Mouse (Mus musculus): ENCODE data around the gene Lix1l. TPM values are rescaled to one million over a fixed set of nuclear protein-coding genes. Genes with fewer than 3 reads are reported as not detected.

Gene Lix1l
- polyA plus RNA-seq, 1 experiment from 2014 or later = 5.6 TPM

DNA sequence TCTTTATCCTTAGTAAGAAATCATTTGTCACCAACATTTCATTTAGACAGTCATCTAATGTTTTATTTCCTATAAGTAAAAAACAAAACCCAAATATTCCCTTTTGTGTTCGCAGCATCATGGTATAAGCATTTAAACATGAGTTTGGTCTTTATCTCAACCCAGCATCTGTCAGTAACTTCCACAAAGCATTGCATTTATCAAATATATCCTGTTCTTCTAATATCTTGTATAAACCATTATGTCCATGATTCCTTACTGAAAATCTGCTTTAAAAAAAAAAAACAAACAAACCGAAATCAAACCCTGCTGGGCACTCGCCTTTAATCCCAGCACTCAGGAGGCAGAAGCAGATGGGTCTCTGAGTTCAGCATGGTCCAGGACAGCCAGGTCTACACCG lies 5.7 kb downstream of the Lix1l start:
- 90% methylated on average over 4 of the region's 4 CpGs for WGBS

DNA sequence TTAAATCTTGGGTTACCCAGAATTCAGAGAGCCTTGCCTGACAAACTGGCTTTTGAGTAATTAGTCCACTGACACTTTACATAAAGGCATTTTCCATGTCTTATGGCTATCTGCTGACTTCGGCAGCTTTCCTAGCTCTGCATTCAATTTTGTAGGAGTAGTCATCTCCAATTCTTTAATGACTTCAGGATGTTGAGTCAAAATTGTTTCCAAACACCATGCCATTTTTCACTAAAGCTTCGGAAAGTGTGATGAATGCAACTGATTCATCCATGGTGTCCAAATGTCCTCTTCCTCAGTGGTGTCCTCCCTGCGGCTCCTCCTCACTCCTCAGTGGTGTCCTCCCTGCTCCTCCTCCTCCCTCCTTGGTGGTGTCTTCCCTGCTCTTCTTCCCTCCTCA lies 17.0 kb downstream of the Lix1l start:
- Histone ChIP-seq H3K27me3 (replicated peaks) (no peaks in the 10 kb centered on the region), H3K36me3 (peaks cover 61% of the 10 kb centered on the region), H3K4me1 (no peaks in the 10 kb centered on the region), H3K4me2 (no peak overlapping the region), H3K27ac (replicated peaks) (no peak overlapping the region), H3K9me3 (replicated peaks) (no peaks in the 10 kb centered on the region), H3K9ac (replicated peaks) (no peak overlapping the region), H3K4me3 (replicated peaks) (no peak overlapping the region)
- ATAC-seq (ENCODE audit: low FRiP score) = no peak
- 92% methylated on average over 3 of the region's 3 CpGs for WGBS

More for the DNA sequence above, 5.7 kb downstream of the Lix1l start:
- ATAC-seq (ENCODE audit: low FRiP score) = no peak
- Histone ChIP-seq H3K27ac (replicated peaks) (no peak overlapping the region), H3K4me2 (no peak overlapping the region), H3K4me1 (peaks cover 51% of the 10 kb centered on the region), H3K4me3 (replicated peaks) (no peak overlapping the region), H3K9me3 (replicated peaks) (no peaks in the 10 kb centered on the region), H3K9ac (replicated peaks) (no peak overlapping the region), H3K27me3 (replicated peaks) (no peaks in the 10 kb centered on the region), H3K36me3 (no peaks in the 10 kb centered on the region)

DNA sequence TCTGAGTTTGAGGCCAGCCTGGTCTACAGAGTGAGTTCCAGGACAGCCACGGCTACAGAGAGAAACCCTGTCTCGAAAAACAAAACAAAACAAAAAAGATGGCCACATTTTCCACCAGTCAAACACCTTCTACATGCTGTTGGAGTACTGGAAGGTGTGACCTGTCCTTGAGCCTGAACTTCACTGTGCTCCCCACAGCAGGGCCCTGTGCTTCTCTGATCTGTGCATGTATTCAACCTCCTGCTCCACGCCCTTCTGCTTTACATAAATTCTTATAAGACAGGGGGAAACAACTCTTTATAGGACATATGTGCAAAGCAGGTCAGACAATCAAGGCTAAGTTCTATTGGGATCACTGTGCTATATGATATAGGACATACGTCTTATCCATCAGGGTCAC lies 22.3 kb downstream of the Lix1l start:
- no peaks in the 10 kb centered on the region for H3K4me1 ChIP-seq
- no peaks in the 10 kb centered on the region for H3K27me3 ChIP-seq (replicated peaks)
- no peak overlapping the region for H3K4me2 ChIP-seq
- WGBS = 93% methylated on average over 4 of the region's 4 CpGs
- no peak overlapping the region for H3K9ac ChIP-seq (replicated peaks)
- no peak overlapping the region for H3K27ac ChIP-seq (replicated peaks)
- no peak overlapping the region for H3K4me3 ChIP-seq (replicated peaks)
- H3K36me3 ChIP-seq = peaks cover 57% of the 10 kb centered on the region
- no peak for ATAC-seq (ENCODE audit: low FRiP score)
- no peaks in the 10 kb centered on the region for H3K9me3 ChIP-seq (replicated peaks)

DNA sequence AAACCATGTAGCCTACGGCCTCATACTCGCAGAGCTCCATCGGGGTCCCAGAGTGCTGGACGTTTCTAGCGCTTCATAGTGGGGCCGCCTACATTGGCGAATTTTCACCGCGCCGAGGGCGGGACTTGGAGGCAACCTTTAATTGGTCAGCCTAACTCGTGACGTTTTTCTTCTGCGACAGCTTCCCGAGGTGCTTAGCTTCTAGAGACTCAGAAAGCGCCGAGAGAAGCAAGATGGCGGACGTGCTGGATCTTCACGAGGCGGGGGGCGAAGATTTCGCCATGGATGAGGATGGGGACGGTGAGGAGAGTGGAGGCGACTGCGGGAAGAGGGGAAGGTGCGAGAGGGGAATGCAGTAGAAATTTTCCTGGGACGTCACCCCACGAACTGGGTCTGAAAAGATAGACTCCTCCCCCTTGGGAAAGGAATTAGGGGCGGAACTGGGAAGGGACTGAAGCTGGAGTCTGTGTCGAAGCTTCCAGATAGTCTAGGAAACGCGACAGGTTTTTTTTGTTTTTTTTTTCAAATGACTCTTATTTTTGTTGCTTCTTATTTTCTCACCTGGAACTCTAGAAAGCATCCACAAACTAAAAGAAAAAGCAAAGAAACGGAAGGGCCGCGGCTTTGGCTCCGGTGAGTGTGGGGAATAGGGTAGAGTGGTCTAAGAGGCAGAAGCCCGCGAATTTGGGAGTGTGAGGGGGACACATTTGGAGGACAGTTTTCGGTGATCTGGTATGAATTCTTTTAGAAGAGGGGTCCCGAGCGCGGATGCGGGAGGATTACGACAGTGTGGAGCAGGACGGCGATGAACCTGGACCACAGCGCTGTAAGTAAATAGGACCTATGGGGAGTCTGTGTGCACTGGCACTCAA lies 29.0 kb downstream of the Lix1l start, which contains the start of gene Rbm8a:
TSS of gene Rbm8a (plus strand) at position 205 of the 872 bp plus-strand sequence.
- H3K9ac ChIP-seq (replicated peaks) = peak within 1 kb of the TSS; percentile 69
- peak within 1 kb of the TSS; percentile 87 for H3K4me2 ChIP-seq
- H3K27ac ChIP-seq (replicated peaks) = peak within 1 kb of the TSS; percentile 81
- peaks cover 27% of the 10 kb centered on the region for H3K4me1 ChIP-seq
- peak within 1 kb of the TSS; percentile 58 for H3K4me3 ChIP-seq (replicated peaks)
- peaks cover 32% of the 10 kb centered on the region for H3K36me3 ChIP-seq
- H3K27me3 ChIP-seq (replicated peaks) = no peaks in the 10 kb centered on the region
- under 1% methylated on average over 48 of the region's 48 CpGs for WGBS
- no peaks in the 10 kb centered on the region for H3K9me3 ChIP-seq (replicated peaks)
- peak; percentile 93 for ATAC-seq (ENCODE audit: low FRiP score)

DNA sequence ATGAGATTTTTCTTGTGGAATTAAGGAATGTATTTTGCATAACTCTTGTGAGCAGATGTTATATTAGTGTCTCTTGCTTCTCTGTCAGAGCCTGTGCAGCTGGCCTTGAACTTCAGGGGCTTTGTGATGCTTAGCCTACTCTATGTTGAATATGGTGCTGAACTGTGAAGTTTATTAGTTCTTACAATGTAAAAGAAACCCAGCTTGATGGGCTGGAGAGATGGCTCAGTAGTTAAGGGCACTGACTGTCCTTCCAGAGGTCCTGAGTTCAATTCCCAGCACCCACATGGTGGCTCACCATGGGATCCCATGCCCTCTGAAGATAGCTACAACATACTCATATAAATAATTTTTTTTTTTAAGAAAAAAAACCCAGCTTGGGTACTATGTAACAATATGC lies 31.1 kb downstream of the Lix1l start:
- Histone ChIP-seq H3K4me1 (peaks cover 42% of the 10 kb centered on the region), H3K27ac (replicated peaks) (no peak overlapping the region), H3K9me3 (replicated peaks) (no peaks in the 10 kb centered on the region), H3K9ac (replicated peaks) (no peak overlapping the region), H3K4me3 (replicated peaks) (no peak overlapping the region), H3K27me3 (replicated peaks) (no peaks in the 10 kb centered on the region), H3K4me2 (no peak overlapping the region), H3K36me3 (peaks cover 22% of the 10 kb centered on the region)
- ATAC-seq (ENCODE audit: low FRiP score) = no peak

DNA sequence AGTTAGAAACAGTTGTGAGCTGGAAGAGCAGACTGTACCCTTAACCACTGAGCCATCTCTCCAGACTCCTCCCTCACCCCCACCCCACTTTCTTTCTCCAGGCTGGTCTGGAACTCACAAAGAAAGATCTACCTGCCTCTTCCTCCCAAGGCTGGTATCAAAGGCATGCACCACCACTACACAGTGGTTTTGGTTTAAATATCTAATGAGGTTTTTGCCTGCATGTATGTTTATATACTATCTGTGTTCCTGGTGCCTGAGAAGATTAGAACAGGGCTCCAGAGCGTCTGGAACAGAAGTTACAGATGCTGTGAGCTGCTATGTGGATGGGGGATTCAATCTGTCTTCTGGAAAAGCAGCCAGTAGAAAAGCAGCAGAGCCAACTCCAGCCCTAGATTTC lies 33.1 kb downstream of the Lix1l start:
- Histone ChIP-seq H3K27ac (replicated peaks) (no peak overlapping the region), H3K9me3 (replicated peaks) (no peaks in the 10 kb centered on the region), H3K4me1 (peaks cover 46% of the 10 kb centered on the region), H3K27me3 (replicated peaks) (no peaks in the 10 kb centered on the region), H3K9ac (replicated peaks) (no peak overlapping the region), H3K36me3 (peaks cover 27% of the 10 kb centered on the region), H3K4me2 (no peak overlapping the region), H3K4me3 (replicated peaks) (no peak overlapping the region)
- ATAC-seq (ENCODE audit: low FRiP score) = no peak
- WGBS = 84% methylated on average over 1 of the region's 1 CpGs

DNA sequence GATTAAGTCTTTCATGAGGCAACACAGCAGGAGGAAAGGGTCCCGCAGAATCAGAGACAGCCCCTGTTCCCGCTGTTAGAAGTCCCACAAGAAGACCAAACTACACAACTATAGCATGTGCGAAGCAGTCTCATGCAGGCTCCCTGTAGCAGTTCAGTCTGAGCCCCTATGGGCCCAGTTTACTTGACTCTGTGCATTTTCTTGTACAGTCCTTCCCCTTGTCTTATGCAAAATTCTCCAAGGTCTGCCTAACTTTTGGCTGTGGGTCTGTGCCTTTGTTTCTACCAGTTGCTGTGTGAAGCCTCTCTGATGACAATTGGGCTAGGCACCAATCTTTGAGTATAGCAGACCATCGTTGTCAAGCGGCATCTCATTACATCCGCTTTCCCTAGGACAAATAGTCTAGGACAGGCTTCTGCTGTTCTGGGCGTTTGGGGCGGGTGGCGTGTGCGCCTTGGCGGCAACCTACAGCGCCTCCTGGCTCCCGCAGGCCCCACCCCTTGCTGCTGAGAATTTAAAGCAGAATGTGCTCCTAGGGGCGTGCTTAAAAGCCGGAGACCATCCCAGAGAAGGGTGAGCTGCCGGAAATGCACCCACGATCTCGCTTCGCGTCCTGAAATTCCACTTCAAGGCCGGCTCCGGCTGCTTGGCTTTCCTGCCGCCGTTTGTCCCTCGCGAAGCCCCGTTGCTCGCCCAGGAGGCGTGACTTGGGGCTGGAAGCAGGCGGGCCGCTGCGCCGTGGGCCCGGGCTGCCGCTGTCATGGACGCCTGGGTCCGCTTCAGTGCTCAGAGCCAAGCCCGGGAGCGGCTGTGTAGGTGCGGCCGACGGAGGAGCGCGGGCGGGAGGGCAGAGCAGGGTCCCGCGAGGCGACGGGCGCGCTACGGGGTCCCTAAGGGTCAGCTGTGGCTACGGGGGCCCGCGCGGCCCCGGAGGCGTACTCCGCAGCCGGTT lies 34.3 kb downstream of the Lix1l start, which contains the start of the genes Pex11b and Gm42957:
TSS of gene Pex11b (plus strand) at position 449 of the 952 bp plus-strand sequence.
TSS of gene Gm42957 (plus strand) at position 547 of the 952 bp plus-strand sequence.
- peaks cover 38% of the 10 kb centered on the region for H3K36me3 ChIP-seq
- H3K4me2 ChIP-seq = peak within 1 kb of the TSS; percentile 71
- H3K4me1 ChIP-seq = peaks cover 41% of the 10 kb centered on the region
- ATAC-seq (ENCODE audit: low FRiP score) = peak; percentile 83
- H3K9me3 ChIP-seq (replicated peaks) = no peaks in the 10 kb centered on the region
- peak within 1 kb of the TSS; percentile 84 for H3K27ac ChIP-seq (replicated peaks)
- 1% methylated on average over 60 of the region's 60 CpGs for WGBS
- H3K9ac ChIP-seq (replicated peaks) = peak within 1 kb of the TSS; percentile 95
- peak within 1 kb of the TSS; percentile 94 for H3K4me3 ChIP-seq (replicated peaks)
- H3K27me3 ChIP-seq (replicated peaks) = no peaks in the 10 kb centered on the region

DNA sequence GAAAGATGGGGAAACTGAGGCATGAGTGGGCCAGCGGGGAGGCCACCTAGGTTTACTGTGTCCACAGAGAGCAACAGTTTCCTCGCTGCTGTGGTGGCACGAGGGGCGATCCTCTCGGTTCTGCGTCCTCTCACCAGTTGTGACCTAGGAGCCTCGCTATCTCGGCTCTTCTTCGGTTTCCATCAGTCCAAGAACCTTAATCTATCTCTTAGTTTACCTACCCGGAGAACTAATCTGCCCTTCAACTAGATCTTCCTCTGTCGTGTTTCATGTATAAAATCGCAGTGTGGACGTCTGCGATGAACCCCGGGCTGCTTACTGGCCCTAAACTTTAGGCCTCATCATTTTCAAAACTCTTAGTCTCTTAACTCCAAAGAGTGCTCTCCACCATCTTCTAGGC lies 35.0 kb downstream of the Lix1l start:
- 0 out of 2 replicates have a peak, but pooled peaks have one; percentile 16 for ATAC-seq (ENCODE audit: low FRiP score)
- Histone ChIP-seq H3K36me3 (peaks cover 38% of the 10 kb centered on the region), H3K27ac (replicated peaks) (peak overlapping the region; percentile 84)

DNA sequence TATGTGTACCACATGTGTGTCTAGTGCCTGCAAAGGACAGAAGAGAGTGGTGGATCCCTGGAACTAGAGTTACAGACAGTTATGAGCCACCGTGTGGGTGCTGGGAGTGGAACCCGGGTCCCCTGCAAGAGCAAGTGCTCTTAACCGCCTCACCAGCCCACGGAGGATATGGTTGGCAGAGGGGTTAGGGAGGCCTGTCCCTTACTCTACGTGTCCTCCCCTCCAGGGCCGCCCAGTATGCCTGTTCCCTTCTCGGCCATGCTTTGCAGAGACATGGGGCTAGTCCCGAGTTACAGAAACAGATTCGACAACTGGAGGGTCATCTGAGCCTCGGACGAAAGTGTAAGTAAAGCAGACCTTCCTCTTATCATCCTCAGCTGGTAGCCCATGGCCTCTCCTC lies 35.5 kb downstream of the Lix1l start:
- 72% methylated on average over 11 of the region's 11 CpGs for WGBS
- ATAC-seq (ENCODE audit: low FRiP score) = no peak
- Histone ChIP-seq H3K27me3 (replicated peaks) (no peaks in the 10 kb centered on the region), H3K4me2 (peak overlapping the region; percentile 71), H3K4me3 (replicated peaks) (peak overlapping the region; percentile 94), H3K9ac (replicated peaks) (0 out of 2 replicates have a peak overlapping the region, but pooled peaks have one; percentile 95), H3K9me3 (replicated peaks) (no peaks in the 10 kb centered on the region), H3K36me3 (peaks cover 40% of the 10 kb centered on the region), H3K4me1 (peaks cover 28% of the 10 kb centered on the region), H3K27ac (replicated peaks) (no peak overlapping the region)

More for the DNA sequence above, 35.0 kb downstream of the Lix1l start:
- H3K27me3 ChIP-seq (replicated peaks) = no peaks in the 10 kb centered on the region
- no peaks in the 10 kb centered on the region for H3K9me3 ChIP-seq (replicated peaks)
- 11% methylated on average over 15 of the region's 15 CpGs for WGBS
- H3K4me1 ChIP-seq = peaks cover 34% of the 10 kb centered on the region
- peak overlapping the region; percentile 95 for H3K9ac ChIP-seq (replicated peaks)
- H3K4me2 ChIP-seq = peak overlapping the region; percentile 71
- H3K4me3 ChIP-seq (replicated peaks) = peak overlapping the region; percentile 94

DNA sequence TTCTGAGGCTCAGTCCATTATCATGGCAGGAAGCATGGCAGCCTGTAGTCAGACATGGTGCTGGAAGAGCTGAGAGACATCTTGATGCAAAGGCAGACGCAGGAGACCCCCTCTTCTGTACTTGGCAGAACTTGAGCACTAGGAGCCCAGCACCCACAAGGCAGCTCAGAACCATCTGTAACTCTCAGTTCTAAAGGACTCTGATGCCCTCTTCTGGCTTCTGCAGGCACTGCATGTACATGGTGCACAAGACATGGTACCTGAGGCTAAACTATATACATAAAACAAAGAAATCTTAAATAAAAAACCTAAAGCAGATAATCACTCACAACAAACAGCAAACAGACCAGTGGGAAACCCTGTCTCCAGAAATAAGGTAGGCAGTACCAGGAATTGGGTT lies 38.3 kb downstream of the Lix1l start:
- Histone ChIP-seq H3K9ac (replicated peaks) (no peak overlapping the region), H3K4me3 (replicated peaks) (no peak overlapping the region), H3K4me1 (peaks cover 26% of the 10 kb centered on the region), H3K27ac (replicated peaks) (no peak overlapping the region), H3K27me3 (replicated peaks) (no peaks in the 10 kb centered on the region), H3K9me3 (replicated peaks) (no peaks in the 10 kb centered on the region), H3K4me2 (no peak overlapping the region), H3K36me3 (peaks cover 34% of the 10 kb centered on the region)
- ATAC-seq (ENCODE audit: low FRiP score) = no peak
- 89% methylated on average over 1 of the region's 1 CpGs for WGBS

DNA sequence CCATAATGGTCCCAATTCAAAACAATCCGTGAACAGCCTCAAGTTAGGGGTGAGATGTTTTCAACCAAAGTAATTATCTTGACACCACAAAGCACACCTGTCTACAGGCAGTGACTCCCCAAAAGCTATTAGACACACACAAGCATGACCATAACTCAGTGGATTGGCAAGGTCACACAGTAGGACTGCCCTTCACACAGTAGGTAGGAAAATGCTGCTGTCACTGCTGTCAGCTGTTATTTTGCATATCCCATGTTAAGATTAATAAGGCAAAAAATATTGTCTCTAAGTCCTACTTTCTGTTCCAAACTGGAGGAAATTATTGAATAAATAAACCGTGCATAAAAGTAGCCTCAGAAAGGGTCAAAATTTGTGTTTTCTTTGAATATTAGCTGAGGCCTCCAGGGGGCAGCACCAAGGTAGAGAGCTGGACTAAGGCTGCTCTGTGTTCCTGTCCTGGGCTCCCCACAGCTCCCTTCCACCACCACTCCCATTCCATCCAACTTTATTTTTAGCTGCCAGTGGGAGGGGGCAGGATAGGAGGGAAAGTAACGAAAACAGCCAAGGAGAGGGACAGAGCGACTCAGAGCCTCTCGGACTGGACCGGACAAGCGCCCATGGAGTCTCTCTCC lies 44.2 kb downstream of the Lix1l start, which contains the start of gene Itga10:
TSS of gene Itga10 (plus strand) at position 567 of the 632 bp plus-strand sequence.
- H3K4me2 ChIP-seq = no peak within 1 kb of the TSS; the same call in 1 of the 2 replicates
- H3K27ac ChIP-seq (replicated peaks) = no peak within 1 kb of the TSS
- 72% methylated on average over 7 of the region's 7 CpGs for WGBS
- no peaks in the 10 kb centered on the region for H3K27me3 ChIP-seq (replicated peaks)
- no peak for ATAC-seq (ENCODE audit: low FRiP score)
- H3K9ac ChIP-seq (replicated peaks) = no peak within 1 kb of the TSS
- H3K4me1 ChIP-seq = no peaks in the 10 kb centered on the region
- H3K4me3 ChIP-seq (replicated peaks) = no peak within 1 kb of the TSS
- peaks cover 35% of the 10 kb centered on the region for H3K36me3 ChIP-seq
- no peaks in the 10 kb centered on the region for H3K9me3 ChIP-seq (replicated peaks)

All from neural tube, embryonic 15.5 days (tissue).